Mouse (Mus musculus): ENCODE measurements around the gene Smg1. TPM values are rescaled to one million over a fixed set of nuclear protein-coding genes. Genes with fewer than 3 reads are reported as not detected.
"Not testable (repeated sequence)": the region's sequence is repeated elsewhere in the genome, so short reads cannot be mapped to it uniquely, and the experiment has no call there.

The Smg1 gene
- total RNA-seq, 2 experiments from 2014 or later, result 40.6 to 41.4 TPM

GRCm38 (mm10) chr7:118250482-118251160, 7.2 kb upstream of the Smg1 start:
- DNase-seq (ENCODE audit: low spot score in 2 of 2), result no peak

GRCm38 (mm10) chr7:118249563-118249962, 6.1 kb upstream of the Smg1 start:
- no peak for DNase-seq (ENCODE audit: low spot score in 2 of 2)

GRCm38 (mm10) chr7:118248069-118248468, 4.6 kb upstream of the Smg1 start:
- no peak for DNase-seq (ENCODE audit: low spot score in 2 of 2)

GRCm38 (mm10) chr7:118245260-118245659, 1.8 kb upstream of the Smg1 start:
- no peak for DNase-seq (ENCODE audit: low spot score in 2 of 2)

- DNase-seq (ENCODE audit: low spot score in 2 of 2), result no peak
Measured at GRCm38 (mm10) chr7:118242911-118243412, 508 bp downstream of the Smg1 start.

GRCm38 (mm10) chr7:118242309-118242708, 1.2 kb downstream of the Smg1 start:
- no peak for DNase-seq (ENCODE audit: low spot score in 2 of 2)

GRCm38 (mm10) chr7:118240402-118240801, 3.1 kb downstream of the Smg1 start:
- DNase-seq (ENCODE audit: low spot score in 2 of 2), result no peak

GRCm38 (mm10) chr7:118239996-118240395, 3.5 kb downstream of the Smg1 start:
- no peak for DNase-seq (ENCODE audit: low spot score in 2 of 2)

GRCm38 (mm10) chr7:118236949-118237348, 6.5 kb downstream of the Smg1 start:
- no peak for DNase-seq (ENCODE audit: low spot score in 2 of 2)

- no peak for DNase-seq (ENCODE audit: low spot score in 2 of 2)
Measured at GRCm38 (mm10) chr7:118234236-118234635, 9.2 kb downstream of the Smg1 start.

- DNase-seq (ENCODE audit: low spot score in 2 of 2), result no peak
Measured at GRCm38 (mm10) chr7:118232613-118233012, 10.9 kb downstream of the Smg1 start.

- DNase-seq (ENCODE audit: low spot score in 2 of 2), result no peak
Measured at GRCm38 (mm10) chr7:118219777-118220176, 23.7 kb downstream of the Smg1 start.

GRCm38 (mm10) chr7:118206396-118206795, 37.1 kb downstream of the Smg1 start:
- DNase-seq (ENCODE audit: low spot score in 2 of 2), result no peak

- no peak for DNase-seq (ENCODE audit: low spot score in 2 of 2)
Measured at GRCm38 (mm10) chr7:118195756-118196155, 47.7 kb downstream of the Smg1 start.

- no peak for DNase-seq (ENCODE audit: low spot score in 2 of 2)
Measured at GRCm38 (mm10) chr7:118185878-118186277, 57.6 kb downstream of the Smg1 start.

- no peak for DNase-seq (ENCODE audit: low spot score in 2 of 2)
Measured at GRCm38 (mm10) chr7:118184604-118185003, 58.9 kb downstream of the Smg1 start.

- no peak for DNase-seq (ENCODE audit: low spot score in 2 of 2)
Measured at GRCm38 (mm10) chr7:118181123-118181522, 62.3 kb downstream of the Smg1 start.

GRCm38 (mm10) chr7:118179782-118180181, 63.7 kb downstream of the Smg1 start:
- no peak for DNase-seq (ENCODE audit: low spot score in 2 of 2)

GRCm38 (mm10) chr7:118175821-118176355, 67.6 kb downstream of the Smg1 start:
- no peak for DNase-seq (ENCODE audit: low spot score in 2 of 2)

GRCm38 (mm10) chr7:118170125-118170524, 73.3 kb downstream of the Smg1 start:
- not testable (repeated sequence) for DNase-seq (ENCODE audit: low spot score in 2 of 2)

GRCm38 (mm10) chr7:118163006-118163405, 80.5 kb downstream of the Smg1 start:
- no peak for DNase-seq (ENCODE audit: low spot score in 2 of 2)

GRCm38 (mm10) chr7:118160121-118160520, 83.3 kb downstream of the Smg1 start:
- DNase-seq (ENCODE audit: low spot score in 2 of 2), result no peak

- DNase-seq (ENCODE audit: low spot score in 2 of 2), result no peak
Measured at GRCm38 (mm10) chr7:118156461-118156860, 87.0 kb downstream of the Smg1 start.

Data from adrenal gland, adult 18-20 months (tissue).